Mouse (Mus musculus) MEL (cell line): ENCODE results near the gene Hdac11.

Experiments
- CTCF ChIP-seq, 3 experiments: IDR thresholded peaks in 2 of 3; conservative IDR thresholded peaks in 1 of 3; 2 replicates each; pipeline ENCODE4 v1.5.1; 2011 to 2012; ENCODE audit warnings: low read length in 3 of 3, low read depth in 2 of 3, mild to moderate bottlenecking in 2 of 3, improper control_type of control experiment in 1 of 3, inconsistent platforms in 1 of 3, mixed read lengths in 1 of 3, moderate library complexity in 1 of 3; ENCODE audit not compliant: control insufficient read depth in 1 of 3, insufficient read depth in 1 of 3, poor library complexity in 1 of 3, severe bottlenecking in 1 of 3
- ELF1 ChIP-seq: IDR thresholded peaks from 2 replicates; pipeline ENCODE4 v1.6.1; 2014; ENCODE audit warnings: low read depth, mild to moderate bottlenecking, inconsistent platforms, low read length, improper control_type of control experiment, moderate library complexity
- EP300 ChIP-seq, 2 experiments: IDR thresholded peaks; 2 replicates each; pipeline ENCODE4 v1.6.1; 2011; ENCODE audit warnings: improper control_type of control experiment in 2 of 2, low read length in 2 of 2, low read depth in 1 of 2, mild to moderate bottlenecking in 1 of 2
- GATA1 ChIP-seq: IDR thresholded peaks from 2 replicates; pipeline ENCODE4 v1.6.1; 2011; ENCODE audit warnings: low read depth, low read length, improper control_type of control experiment
- HCFC1 ChIP-seq: IDR thresholded peaks from 2 replicates; pipeline ENCODE4 v1.6.1; 2012; ENCODE audit warnings: low read depth, mild to moderate bottlenecking, inconsistent platforms, low read length, improper control_type of control experiment, moderate library complexity
- POLR2A ChIP-seq, 2 experiments: IDR thresholded peaks; 2 replicates each; pipeline ENCODE4 v1.6.1; 2011 to 2012; ENCODE audit warnings: low read length in 2 of 2, mild to moderate bottlenecking in 2 of 2, control low read depth in 1 of 2, improper control_type of control experiment in 1 of 2, low read depth in 1 of 2, moderate library complexity in 1 of 2; ENCODE audit not compliant: control insufficient read depth in 1 of 2, insufficient read depth in 1 of 2, poor library complexity in 1 of 2
- SIN3A ChIP-seq: IDR thresholded peaks from 2 replicates; pipeline ENCODE4 v1.6.1; 2012; ENCODE audit warnings: low read length, improper control_type of control experiment, inconsistent platforms
- UBTF ChIP-seq: IDR thresholded peaks from 2 replicates; pipeline ENCODE4 v1.6.1; 2012; ENCODE audit warnings: low read depth, mild to moderate bottlenecking, inconsistent platforms, low read length, improper control_type of control experiment, moderate library complexity, borderline replicate concordance; ENCODE audit not compliant: insufficient read depth

DNA sequence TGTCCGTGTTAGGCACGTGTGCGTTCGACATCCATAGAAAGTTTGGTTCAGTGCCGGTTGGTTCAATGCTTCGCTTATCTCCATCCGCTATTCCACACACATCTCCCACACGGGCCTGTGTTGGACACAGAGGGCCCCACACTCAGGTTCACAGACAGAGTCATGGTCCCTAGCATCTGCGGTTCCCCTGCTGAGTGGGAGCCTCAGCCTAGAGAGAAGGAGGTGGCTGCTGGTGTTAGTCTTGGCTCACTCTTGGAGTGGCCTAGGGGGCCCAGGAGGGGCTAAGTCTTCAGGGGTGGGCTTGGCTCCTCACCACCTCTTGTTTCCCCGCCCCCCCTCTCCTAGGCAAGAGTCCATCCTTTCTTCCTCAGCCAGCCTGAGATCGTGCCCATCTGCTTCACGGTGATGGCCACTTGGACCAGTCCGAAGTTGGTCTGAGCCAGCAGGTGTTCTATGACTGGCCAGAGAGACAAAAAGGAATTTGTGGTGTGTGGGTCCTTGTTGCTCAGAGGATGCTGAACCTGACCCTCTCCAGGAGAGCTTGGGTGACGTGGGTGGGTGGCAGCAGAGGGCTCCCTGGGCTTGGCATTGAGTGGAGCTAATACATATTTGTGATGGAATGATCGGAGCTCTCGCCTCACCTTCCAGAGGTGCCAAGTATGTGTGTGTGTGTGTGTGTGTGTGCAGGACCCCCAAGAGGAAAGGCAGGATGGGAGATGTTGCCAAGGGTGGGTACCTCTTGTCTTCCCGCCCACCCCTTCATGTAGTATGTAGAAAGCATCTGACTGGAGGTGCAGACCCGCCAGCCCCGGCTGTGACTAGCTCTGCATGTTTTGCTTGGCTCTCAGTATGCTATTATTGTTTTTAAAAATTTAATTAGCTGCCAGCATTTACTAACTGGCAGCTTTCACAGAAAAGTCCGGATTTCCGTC lies 57.1 kb downstream of the Hdac11 start:
- TF ChIP-seq POLR2A (IDR thresholded peaks at IDR 0.05; ENCODE audit: control insufficient read depth in 1 of 2, insufficient read depth in 1 of 2, low read depth in 1 of 2, low read length in 2 of 2, poor library complexity in 1 of 2) (no peak), GATA1 (no peak), CTCF (IDR thresholded peaks at IDR 0.05 in 2 of 3, conservative IDR thresholded peaks at IDR 0.05 in 1 of 3; ENCODE audit: control insufficient read depth in 1 of 3, insufficient read depth in 1 of 3, low read depth in 2 of 3, low read length in 3 of 3, poor library complexity in 1 of 3, severe bottlenecking in 1 of 3) (no peak), HCFC1 (no peak), UBTF (no peak), ELF1 (no peak), EP300 (IDR thresholded peaks at IDR 0.05; ENCODE audit: low read depth in 1 of 2, low read length in 2 of 2) (no peak), SIN3A (no peak)
